Mouse (Mus musculus): ENCODE measurements at regions not wholly inside any gene's neighbourhood (a gene's known extent, or its start where the extent isn't known, plus 50 kb on each side); places are given as distances from the start of the nearest gene placed in this dataset.
A peak's percentile ranks its signal among the peaks of the same experiment; 100 is the strongest.
"Not testable (repeated sequence)": the region's sequence is repeated elsewhere in the genome, so short reads cannot be mapped to it uniquely, and the experiment has no call there.

- ATAC-seq (ENCODE audit: low TSS enrichment), result no peak
Measured at GRCm38 (mm10) chr16:26860566-26860965, 130.9 kb downstream of the Gmnc start.

- no peak for ATAC-seq (ENCODE audit: low TSS enrichment)
Measured at GRCm38 (mm10) chr16:26849191-26849590, 142.3 kb downstream of the Gmnc start.

- peak; percentile 59 for ATAC-seq (ENCODE audit: low TSS enrichment)
Measured at GRCm38 (mm10) chr16:26827006-26827405, 164.4 kb downstream of the Gmnc start.

GRCm38 (mm10) chr16:26811201-26811600 is 180.3 kb downstream of the Gmnc start:
- not testable (repeated sequence) for ATAC-seq (ENCODE audit: low TSS enrichment)

- ATAC-seq (ENCODE audit: low TSS enrichment), result no peak
Measured at GRCm38 (mm10) chr16:26805426-26805825, 186.0 kb downstream of the Gmnc start.

- ATAC-seq (ENCODE audit: low TSS enrichment), result no peak
Measured at GRCm38 (mm10) chr16:26787042-26787620, 204.3 kb downstream of the Gmnc start.

GRCm38 (mm10) chr16:26782331-26782730 is 200.8 kb downstream of the Il1rap start:
- peak; percentile 80 for ATAC-seq (ENCODE audit: low TSS enrichment)

Data from frontal cortex, adult (tissue).